Mouse (Mus musculus): ENCODE data around the gene Ccdc141.

GRCm38 (mm10) chr2:77039683-77040082 lies 130.8 kb downstream of the Ccdc141 start:
- TF ChIP-seq CTCF (IDR thresholded peaks at IDR 0.05; ENCODE audit: low read depth) (no peak), EP300 (IDR thresholded peaks at IDR 0.05; ENCODE audit: low read depth) (no peak)
